Mouse (Mus musculus) liver, embryonic 15.5 days (tissue): ENCODE results near the gene Plekhg2. TPM values are rescaled to one million over a fixed set of nuclear protein-coding genes. Genes with fewer than 3 reads are reported as not detected.
A peak's percentile ranks its signal among the peaks of the same experiment; 100 is the strongest.
"Not testable (repeated sequence)": the region's sequence is repeated elsewhere in the genome, so short reads cannot be mapped to it uniquely, and the experiment has no call there.

ENCODE experiments used
- ATAC-seq: fragments of 200-750 bp; cut with Nextera tagmentation; 2 replicates; pipeline ENCODE4 v1.8.0; 2017; ENCODE audit warnings: moderate number of reproducible peaks, mild to moderate bottlenecking, moderate library complexity; ENCODE audit not compliant: insufficient read depth
- H3K27ac ChIP-seq: fragments of 300-500 bp; sonication (generic); replicated peaks from 2 replicates; pipeline ENCODE4 v1.5.1; 2015; ENCODE audit warnings: mild to moderate bottlenecking, inconsistent platforms
- H3K27me3 ChIP-seq: fragments of 300-500 bp; sonication (generic); 2 replicates; pipeline ENCODE4 v1.6.1; 2015; ENCODE audit warnings: mild to moderate bottlenecking, inconsistent platforms
- H3K36me3 ChIP-seq: fragments of 300-500 bp; sonication (generic); replicated peaks from 2 replicates; pipeline ENCODE4 v1.6.1; 2015; ENCODE audit warnings: moderate library complexity, mild to moderate bottlenecking, inconsistent platforms
- H3K4me1 ChIP-seq: fragments of 300-500 bp; sonication (generic); replicated peaks from 2 replicates; pipeline ENCODE4 v1.6.1; 2015; ENCODE audit warnings: inconsistent platforms
- H3K4me2 ChIP-seq: fragments of 300-500 bp; sonication (generic); 2 replicates; pipeline ENCODE4 v1.6.1; 2015; ENCODE audit warnings: moderate library complexity, mild to moderate bottlenecking, inconsistent platforms
- H3K4me3 ChIP-seq: fragments of 300-500 bp; sonication (generic); replicated peaks from 2 replicates; pipeline ENCODE4 v1.5.1; 2015; ENCODE audit warnings: mild to moderate bottlenecking, inconsistent platforms
- H3K9ac ChIP-seq: fragments of 300-500 bp; sonication (generic); 2 replicates; pipeline ENCODE4 v1.6.1; 2015; ENCODE audit warnings: moderate library complexity, mild to moderate bottlenecking, inconsistent platforms
- H3K9me3 ChIP-seq: fragments of 300-500 bp; sonication (generic); replicated peaks from 2 replicates; pipeline ENCODE4 v1.6.1; 2016; ENCODE audit warnings: inconsistent platforms
- WGBS: fragments of 180-500 bp; shearing (Covaris S2); methylation state at CpG from one replicate; pipeline ENCODE4 v1.1.7; 2015; ENCODE audit warnings: mixed read lengths; ENCODE audit not compliant: insufficient replicate concordance; 5-methylcytosine and 5-hydroxymethylcytosine counted together
- polyA plus RNA-seq: library from polyadenylated mRNA; unstranded; fragments of >200 nt; fragmentation: Nextera tagmentation; extraction: Ambion mirVana; gene quantifications from 2 replicates; pipeline ENCODE4 v1.2.1, GENCODE M21; 2015

Plekhg2 gene
- polyA plus RNA-seq, 1 experiment from 2014 or later, result 4.5 TPM

GRCm38 (mm10) chr7:28393272-28393951, 21.0 kb upstream of the Plekhg2 start:
- Histone ChIP-seq H3K27ac (peak overlapping the region; percentile 84), H3K9me3 (no peaks in the 10 kb centered on the region), H3K9ac (peak overlapping the region; percentile 87), H3K4me1 (peaks cover 32% of the 10 kb centered on the region), H3K4me2 (peak overlapping the region; percentile 98), H3K36me3 (peaks cover 57% of the 10 kb centered on the region), H3K27me3 (no peaks in the 10 kb centered on the region), H3K4me3 (peak overlapping the region; percentile 94)
- no peak for ATAC-seq
- 6% methylated on average over 22 of the region's 22 CpGs for WGBS

- no peaks in the 10 kb centered on the region for H3K27me3 ChIP-seq
- H3K36me3 ChIP-seq, result peaks cover 55% of the 10 kb centered on the region
- H3K4me1 ChIP-seq, result peaks cover 37% of the 10 kb centered on the region
- H3K4me2 ChIP-seq, result peak within 1 kb of the TSS; percentile 98
- H3K4me3 ChIP-seq, result peak within 1 kb of the TSS; percentile 94
- peak within 1 kb of the TSS; percentile 87 for H3K9ac ChIP-seq
- WGBS, result under 1% methylated on average over 58 of the region's 58 CpGs
- ATAC-seq, result peak; percentile 97
- no peaks in the 10 kb centered on the region for H3K9me3 ChIP-seq
- peak within 1 kb of the TSS; percentile 84 for H3K27ac ChIP-seq
Measured at GRCm38 (mm10) chr7:28392429-28393271, 20.3 kb upstream of the Plekhg2 start, which contains the start of the genes Med29 and Paf1. Gene Med29, minus strand, starts transcription at chr7:28392708. Gene Paf1, plus strand, starts transcription at chr7:28392951.

GRCm38 (mm10) chr7:28390331-28390730, 17.9 kb upstream of the Plekhg2 start:
- peaks cover 50% of the 10 kb centered on the region for H3K4me1 ChIP-seq
- no peak for ATAC-seq
- no peaks in the 10 kb centered on the region for H3K9me3 ChIP-seq
- no peaks in the 10 kb centered on the region for H3K27me3 ChIP-seq
- no peak overlapping the region for H3K4me2 ChIP-seq
- 74% methylated on average over 3 of the region's 3 CpGs for WGBS
- no peak overlapping the region for H3K9ac ChIP-seq
- H3K4me3 ChIP-seq, result no peak overlapping the region
- peaks cover 49% of the 10 kb centered on the region for H3K36me3 ChIP-seq
- no peak overlapping the region for H3K27ac ChIP-seq

- not testable (repeated sequence) for H3K4me2 ChIP-seq, H3K27ac ChIP-seq, H3K27me3 ChIP-seq, ATAC-seq, H3K4me3 ChIP-seq, H3K9ac ChIP-seq, H3K9me3 ChIP-seq
- Histone ChIP-seq H3K4me1 (peaks cover 62% of the 10 kb centered on the region), H3K36me3 (peaks cover 45% of the 10 kb centered on the region)
- WGBS, result 62% methylated on average over 7 of the region's 7 CpGs
Measured at GRCm38 (mm10) chr7:28387384-28387783, 15.0 kb upstream of the Plekhg2 start.

GRCm38 (mm10) chr7:28386877-28387276, 14.5 kb upstream of the Plekhg2 start:
- peaks cover 64% of the 10 kb centered on the region for H3K4me1 ChIP-seq
- 60% methylated on average over 6 of the region's 6 CpGs for WGBS

GRCm38 (mm10) chr7:28386462-28386861, 14.1 kb upstream of the Plekhg2 start:
- peak; percentile 19 for ATAC-seq
- Histone ChIP-seq H3K9ac (no peak overlapping the region), H3K27me3 (no peaks in the 10 kb centered on the region), H3K27ac (peak overlapping the region; percentile 62), H3K36me3 (peaks cover 45% of the 10 kb centered on the region), H3K4me1 (peaks cover 64% of the 10 kb centered on the region), H3K4me3 (no peak overlapping the region), H3K9me3 (no peaks in the 10 kb centered on the region), H3K4me2 (no peak overlapping the region)
- WGBS, result 1% methylated on average over 4 of the region's 4 CpGs

More at GRCm38 (mm10) chr7:28386877-28387276, 14.5 kb upstream of the Plekhg2 start:
- H3K4me2 ChIP-seq, H3K27me3 ChIP-seq, H3K9ac ChIP-seq, H3K4me3 ChIP-seq, ATAC-seq, H3K27ac ChIP-seq, H3K9me3 ChIP-seq: not testable (repeated sequence)
- peaks cover 45% of the 10 kb centered on the region for H3K36me3 ChIP-seq

- Histone ChIP-seq H3K4me1 (peaks cover 64% of the 10 kb centered on the region), H3K9ac (no peak overlapping the region), H3K4me2 (no peak overlapping the region), H3K9me3 (no peaks in the 10 kb centered on the region), H3K27ac (peak overlapping the region; percentile 62), H3K36me3 (peaks cover 45% of the 10 kb centered on the region), H3K4me3 (no peak overlapping the region), H3K27me3 (no peaks in the 10 kb centered on the region)
- 41% methylated on average over 7 of the region's 7 CpGs for WGBS
- no peak for ATAC-seq
Measured at GRCm38 (mm10) chr7:28386007-28386406, 13.6 kb upstream of the Plekhg2 start.

GRCm38 (mm10) chr7:28385196-28385595, 12.8 kb upstream of the Plekhg2 start:
- Histone ChIP-seq H3K9ac (no peak overlapping the region), H3K4me2 (no peak overlapping the region)

GRCm38 (mm10) chr7:28384162-28384561, 11.8 kb upstream of the Plekhg2 start:
- peak overlapping the region; percentile 94 for H3K27ac ChIP-seq
- H3K9ac ChIP-seq, result no peak overlapping the region
- no peak overlapping the region for H3K4me3 ChIP-seq
- peaks cover 28% of the 10 kb centered on the region for H3K36me3 ChIP-seq
- H3K4me2 ChIP-seq, result no peak overlapping the region; the same call in 1 of the 2 replicates
- no peaks in the 10 kb centered on the region for H3K9me3 ChIP-seq
- H3K27me3 ChIP-seq, result no peaks in the 10 kb centered on the region
- ATAC-seq, result no peak
- WGBS, result 50% methylated on average over 6 of the region's 6 CpGs
- H3K4me1 ChIP-seq, result peaks cover 80% of the 10 kb centered on the region

More at GRCm38 (mm10) chr7:28385196-28385595, 12.8 kb upstream of the Plekhg2 start:
- no peak for ATAC-seq
- Histone ChIP-seq H3K4me3 (no peak overlapping the region), H3K4me1 (peaks cover 69% of the 10 kb centered on the region), H3K9me3 (no peaks in the 10 kb centered on the region), H3K36me3 (peaks cover 38% of the 10 kb centered on the region), H3K27ac (peak overlapping the region; percentile 62), H3K27me3 (no peaks in the 10 kb centered on the region)
- WGBS, result 77% methylated on average over 9 of the region's 9 CpGs

- Histone ChIP-seq H3K4me2 (peak overlapping the region; percentile 95), H3K36me3 (peaks cover 22% of the 10 kb centered on the region), H3K27ac (peak overlapping the region; percentile 94), H3K9ac (peak overlapping the region; percentile 15; the same call in 1 of the 2 replicates), H3K4me1 (peaks cover 84% of the 10 kb centered on the region), H3K9me3 (no peaks in the 10 kb centered on the region), H3K27me3 (no peaks in the 10 kb centered on the region), H3K4me3 (no peak overlapping the region)
- ATAC-seq, result no peak
- WGBS, result 36% methylated on average over 4 of the region's 4 CpGs
Measured at GRCm38 (mm10) chr7:28383606-28384005, 11.2 kb upstream of the Plekhg2 start.

GRCm38 (mm10) chr7:28382981-28383396, 10.6 kb upstream of the Plekhg2 start:
- Histone ChIP-seq H3K27me3 (no peaks in the 10 kb centered on the region), H3K36me3 (peaks cover 18% of the 10 kb centered on the region), H3K9ac (peak overlapping the region; percentile 48), H3K9me3 (no peaks in the 10 kb centered on the region), H3K4me2 (peak overlapping the region; percentile 95), H3K4me3 (peak overlapping the region; percentile 57), H3K4me1 (peaks cover 85% of the 10 kb centered on the region), H3K27ac (peak overlapping the region; percentile 94)
- WGBS, result under 1% methylated on average over 11 of the region's 11 CpGs
- peak; percentile 53 for ATAC-seq
